Mouse (Mus musculus): ENCODE results near the gene Tlcd2. TPM values are rescaled to one million over a fixed set of nuclear protein-coding genes. Genes with fewer than 3 reads are reported as not detected.

The Tlcd2 gene
- polyA plus RNA-seq, 1 experiment from 2014 or later: 16.7 TPM

DNA sequence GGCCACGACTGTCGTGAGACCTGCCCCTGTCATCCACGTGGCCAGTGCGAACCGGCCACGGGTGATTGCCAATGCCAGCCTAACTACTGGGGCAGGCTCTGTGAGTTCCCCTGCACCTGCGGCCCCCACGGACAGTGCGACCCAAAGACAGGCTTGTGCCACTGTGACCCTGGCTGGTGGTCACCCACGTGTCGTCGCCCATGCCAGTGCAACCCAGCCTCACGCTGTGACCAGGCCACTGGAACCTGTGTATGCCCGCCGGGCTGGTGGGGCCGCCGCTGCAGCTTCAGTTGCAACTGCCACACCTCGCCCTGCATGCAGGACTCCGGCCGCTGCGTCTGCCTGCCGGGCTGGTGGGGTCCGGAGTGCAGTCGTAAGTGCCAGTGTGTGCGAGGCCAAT lies 53.7 kb downstream of the Tlcd2 start:
- no peak overlapping the region for H3K4me3 ChIP-seq (ENCODE audit: low read length)
- H3K36me3 ChIP-seq (ENCODE audit: control insufficient read depth, insufficient read depth, low read length): no peaks in the 10 kb centered on the region
- H3K9ac ChIP-seq (ENCODE audit: low read length): no peak overlapping the region
- H3K9me3 ChIP-seq (ENCODE audit: control insufficient read depth, low read length): no peaks in the 10 kb centered on the region
- H3K4me1 ChIP-seq (replicated peaks; ENCODE audit: control insufficient read depth, insufficient read depth, low read length): peaks cover 3% of the 10 kb centered on the region; the same call in 1 of the 2 replicates
- ATAC-seq (ENCODE audit: low read depth): no peak
- H3K27me3 ChIP-seq (ENCODE audit: control insufficient read depth, insufficient read depth, low read depth, low read length): no peaks in the 10 kb centered on the region
- 89% methylated on average over 25 of the region's 25 CpGs for WGBS
- no peak overlapping the region for H3K4me2 ChIP-seq (ENCODE audit: low read depth, low read length)
- H3K27ac ChIP-seq (ENCODE audit: low read length): no peak overlapping the region

DNA sequence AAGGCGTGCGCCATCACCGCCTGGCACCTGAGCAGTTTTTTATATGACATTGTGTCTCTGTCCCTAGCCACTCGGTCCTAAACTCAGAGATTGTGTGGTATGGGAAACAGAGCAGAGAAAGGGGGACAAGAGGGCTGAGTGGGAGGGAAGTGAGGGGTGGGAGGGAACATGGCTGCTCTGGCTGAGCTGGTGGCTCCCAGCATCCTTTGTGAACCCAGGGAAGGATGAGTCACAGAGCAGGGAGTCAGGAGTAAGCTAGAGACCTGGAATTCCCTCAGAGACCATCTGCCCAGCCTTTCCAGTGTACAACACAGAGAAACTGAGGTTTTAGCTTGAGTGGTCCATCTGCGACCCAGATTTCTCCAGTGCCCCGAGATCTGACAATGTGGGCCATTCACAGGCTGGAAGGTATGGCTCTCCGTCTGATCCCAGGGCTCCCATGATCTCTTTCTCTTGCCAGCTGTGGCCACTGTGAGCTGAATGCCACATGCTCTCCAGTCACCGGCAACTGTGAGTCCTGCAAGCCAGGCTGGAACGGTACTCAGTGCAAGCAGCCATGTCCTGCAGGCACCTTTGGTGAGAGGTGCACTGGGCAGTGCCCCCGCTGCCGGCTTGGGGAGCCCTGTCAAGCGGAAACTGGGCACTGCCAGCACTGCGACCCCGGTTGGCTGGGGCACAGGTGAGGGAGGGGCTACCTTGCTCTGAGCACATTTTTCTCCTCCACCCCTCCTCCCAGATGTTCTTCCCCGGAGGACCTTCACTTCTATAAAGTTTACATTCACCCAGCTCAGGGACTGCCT lies 58.5 kb downstream of the Tlcd2 start:
- no peaks in the 10 kb centered on the region for H3K9me3 ChIP-seq (ENCODE audit: control insufficient read depth, low read length)
- H3K4me1 ChIP-seq (replicated peaks; ENCODE audit: control insufficient read depth, insufficient read depth, low read length): no peaks in the 10 kb centered on the region
- no peak overlapping the region for H3K27ac ChIP-seq (ENCODE audit: low read length)
- ATAC-seq (ENCODE audit: low read depth): no peak
- H3K4me3 ChIP-seq (ENCODE audit: low read length): no peak overlapping the region
- 72% methylated on average over 15 of the region's 15 CpGs for WGBS
- no peak overlapping the region for H3K4me2 ChIP-seq (ENCODE audit: low read depth, low read length)
- H3K27me3 ChIP-seq (ENCODE audit: control insufficient read depth, insufficient read depth, low read depth, low read length): no peaks in the 10 kb centered on the region
- H3K9ac ChIP-seq (ENCODE audit: low read length): no peak overlapping the region
- H3K36me3 ChIP-seq (ENCODE audit: control insufficient read depth, insufficient read depth, low read length): no peaks in the 10 kb centered on the region

MicroRNAs within 50 kb of the gene (microRNA counts, 519-probe panel; counts per million panel counts)
- 4,345 counts per million, percentile 88 among the panel's probes with 10 or more counts for microRNA mmu-miR-22

Small RNA genes lying within 50 kb of the gene (microRNA-seq; reads per million reads assigned to microRNA genes)
- gene Mir22: 3,679 reads per million, percentile 88 among the genes with 10 or more reads in this experiment

Other genes starting within 250 kb of the Tlcd2 start
- gene Rpa1, start 113.4 kb upstream of the Tlcd2 start, polyA plus RNA-seq (2015; fragmentation: Nextera tagmentation; extraction: Ambion mirVana): 172 and 191 TPM in 2 replicates
- gene Smyd4, start 113.3 kb upstream of the Tlcd2 start, polyA plus RNA-seq (2015; fragmentation: Nextera tagmentation; extraction: Ambion mirVana): 14.1 and 16.9 TPM in 2 replicates
- gene Serpinf1, start 39.0 kb upstream of the Tlcd2 start, polyA plus RNA-seq (2015; fragmentation: Nextera tagmentation; extraction: Ambion mirVana): 61.3 and 67.5 TPM in 2 replicates
- 0.95 and 9.2 TPM in 2 replicates for gene Serpinf2, start 22.1 kb upstream of the Tlcd2 start, polyA plus RNA-seq (2015; fragmentation: Nextera tagmentation; extraction: Ambion mirVana)
- gene Wdr81, start 7.0 kb upstream of the Tlcd2 start, polyA plus RNA-seq (2015; fragmentation: Nextera tagmentation; extraction: Ambion mirVana): 5.3 and 5.9 TPM in 2 replicates
- gene Prpf8, start 25.1 kb downstream of the Tlcd2 start, polyA plus RNA-seq (2015; fragmentation: Nextera tagmentation; extraction: Ambion mirVana): 46.0 and 47.6 TPM in 2 replicates
- gene Rilp, start 48.4 kb downstream of the Tlcd2 start, polyA plus RNA-seq (2015; fragmentation: Nextera tagmentation; extraction: Ambion mirVana): 0.83 and 0.89 TPM in 2 replicates
- 16.4 and 17.7 TPM in 2 replicates for gene Scarf1, start 51.8 kb downstream of the Tlcd2 start, polyA plus RNA-seq (2015; fragmentation: Nextera tagmentation; extraction: Ambion mirVana)
- gene Slc43a2, start 70.0 kb downstream of the Tlcd2 start, polyA plus RNA-seq (2015; fragmentation: Nextera tagmentation; extraction: Ambion mirVana): 7.2 and 7.4 TPM in 2 replicates
- gene Pitpna, start 126.4 kb downstream of the Tlcd2 start, polyA plus RNA-seq (2015; fragmentation: Nextera tagmentation; extraction: Ambion mirVana): 63.7 and 63.8 TPM in 2 replicates
- 33.8 and 35.4 TPM in 2 replicates for gene Inpp5k, start 169.3 kb downstream of the Tlcd2 start, polyA plus RNA-seq (2015; fragmentation: Nextera tagmentation; extraction: Ambion mirVana)
- 93.0 and 96.5 TPM in 2 replicates for gene Myo1c, start 188.8 kb downstream of the Tlcd2 start, polyA plus RNA-seq (2015; fragmentation: Nextera tagmentation; extraction: Ambion mirVana)
- gene Crk, start 217.5 kb downstream of the Tlcd2 start, polyA plus RNA-seq (2015; fragmentation: Nextera tagmentation; extraction: Ambion mirVana): 108 and 112 TPM in 2 replicates